Comparison of ENCODE assay signal across 9 mouse cellular contexts in genomic region chr10:66470684-66471083, GRCm38 (mm10).
DNase-seq lines count a peak whose midpoint lies in the region; ATAC-seq lines count a peak whose summit lies in the region.
"Had no signal": no experiment of that assay in that cellular context is flagged by ENCODE, and none has a peak within 500 bp of the region (broad histone marks: within the 10 kb centered on the region; RNA-seq: fewer than 3 reads in every experiment).

No protein-coding gene starts in this region.

- intact Hi-C loops in left cerebral cortex, postnatal 4 days (cut with DNase I), result no loop called here

- H3K9ac ChIP-seq in forebrain, embryonic 16.5 days (replicated peaks; ENCODE audit: low read depth, low read length), result no peak overlapping the region

- H3K4me1 ChIP-seq in forebrain, embryonic 16.5 days (replicated peaks; ENCODE audit: control insufficient read depth, insufficient read depth, low read length), result peaks cover 6% of the 10 kb centered on the region; the same call in 1 of the 2 replicates

- no peak overlapping the region for H3K27ac ChIP-seq in forebrain, embryonic 16.5 days (ENCODE audit: low read length)
- H3K27ac ChIP-seq: heart, adult 2 months had no signal

- WGBS in forebrain, embryonic 16.5 days, result 7% methylated on average over 4 of the region's 4 CpGs

- H3K4me3 ChIP-seq in forebrain, embryonic 16.5 days (replicated peaks; ENCODE audit: low read length), result no peak overlapping the region
- H3K4me3 ChIP-seq: heart, adult 2 months had no signal

- H3K36me3 ChIP-seq in forebrain, embryonic 16.5 days (ENCODE audit: control insufficient read depth, insufficient read depth), result no peaks in the 10 kb centered on the region

- DNase-seq in kidney, postnatal 10 days, result peak; percentile 19
- DNase-seq in kidney, adult 18-20 months, result no peak
- DNase-seq in cerebellum, adult 11 months, result peak; percentile 50
- DNase-seq in left cerebral cortex, postnatal 4 days, result peak; percentile 62
- no peak for DNase-seq in testis, postnatal 10 days (ENCODE audit: low spot score)
- no peak for DNase-seq in thymus, postnatal 14 days
- DNase-seq in thymus, postnatal 36 days, result no peak
- DNase-seq: heart, adult 2 months had no signal

- peak; percentile 66; the same call in 1 of the 2 replicates for ATAC-seq in forebrain, embryonic 16.5 days

- H3K27me3 ChIP-seq in forebrain, embryonic 16.5 days (replicated peaks; ENCODE audit: control insufficient read depth, insufficient read depth, low read length), result no peaks in the 10 kb centered on the region

- H3K4me2 ChIP-seq in forebrain, embryonic 16.5 days (ENCODE audit: low read length), result peak overlapping the region; percentile 14; the same call in 1 of the 2 replicates

- no peaks in the 10 kb centered on the region for H3K9me3 ChIP-seq in forebrain, embryonic 16.5 days (ENCODE audit: control insufficient read depth, low read length)

Comparison
In these comparisons a context has a peak if more than half of its experiments do, and no peak if none do; other contexts are left out.
1. DNase-seq: peak in kidney, postnatal 10 days (single experiment), cerebellum, adult 11 months (single experiment) and left cerebral cortex, postnatal 4 days (single experiment); none in kidney, adult 18-20 months (single experiment), testis, postnatal 10 days (single experiment), thymus, postnatal 14 days (single experiment) and thymus, postnatal 36 days (0 of 2).